Mouse (Mus musculus) bone marrow macrophage, adult 2 months (primary cell): ENCODE data around the gene Zfp398. TPM values are rescaled to one million over a fixed set of nuclear protein-coding genes. Genes with fewer than 3 reads are reported as not detected.

ENCODE experiments used
- H3K27ac ChIP-seq: 2 replicates; pipeline ENCODE4 v1.5.1; 2012; ENCODE audit warnings: low read depth, low read length; ENCODE audit not compliant: insufficient read depth
- H3K4me1 ChIP-seq: 2 replicates; pipeline ENCODE4 v1.6.1; 2012; ENCODE audit warnings: low read length; ENCODE audit not compliant: control insufficient read depth, insufficient read depth
- H3K4me3 ChIP-seq: 2 replicates; pipeline ENCODE4 v1.5.1; 2012; ENCODE audit warnings: mild to moderate bottlenecking, low read length, moderate library complexity; ENCODE audit not compliant: insufficient read depth
- CTCF ChIP-seq: IDR thresholded peaks from 2 replicates; pipeline ENCODE4 v1.5.1; 2012; ENCODE audit warnings: low read depth, mild to moderate bottlenecking, low read length, moderate library complexity
- POLR2A ChIP-seq: IDR thresholded peaks from 2 replicates; pipeline ENCODE4 v1.6.1; 2012; ENCODE audit warnings: mild to moderate bottlenecking, low read depth, low read length, borderline replicate concordance
- polyA plus RNA-seq: library from polyadenylated mRNA; stranded (reverse); fragments of >200 nt; gene quantifications from 2 replicates; pipeline ENCODE4 v1.2.4, GENCODE M21; 2012; ENCODE audit not compliant: missing spikeins, insufficient read depth, insufficient read length

The Zfp398 gene
- polyA plus RNA-seq, 1 experiment: 6.4 TPM

DNA sequence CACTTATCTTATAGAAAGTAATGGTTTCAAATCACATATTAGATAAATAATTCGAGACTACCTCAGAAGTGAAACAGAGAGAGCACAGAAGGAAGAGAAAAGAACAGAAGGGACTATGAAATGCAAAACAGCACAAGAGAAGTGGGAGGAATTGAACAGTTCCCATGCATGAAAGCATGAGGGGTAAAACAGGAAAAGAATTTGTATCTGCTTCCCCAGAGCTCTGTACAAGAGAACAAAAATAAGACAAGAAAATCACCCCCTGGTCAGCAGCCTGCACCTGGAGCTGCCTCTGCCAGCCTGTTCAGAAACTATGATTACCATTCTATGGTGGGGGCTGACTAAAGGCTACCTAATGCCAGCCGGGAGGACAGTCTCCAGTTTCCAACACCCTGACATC, 28.0 kb upstream of the Zfp398 start:
- H3K4me3 ChIP-seq: no peak overlapping the region
- no peak overlapping the region for H3K27ac ChIP-seq
- peaks cover 60% of the 10 kb centered on the region for H3K4me1 ChIP-seq
- no peak for TF ChIP-seq POLR2A
- TF ChIP-seq CTCF: no peak

DNA sequence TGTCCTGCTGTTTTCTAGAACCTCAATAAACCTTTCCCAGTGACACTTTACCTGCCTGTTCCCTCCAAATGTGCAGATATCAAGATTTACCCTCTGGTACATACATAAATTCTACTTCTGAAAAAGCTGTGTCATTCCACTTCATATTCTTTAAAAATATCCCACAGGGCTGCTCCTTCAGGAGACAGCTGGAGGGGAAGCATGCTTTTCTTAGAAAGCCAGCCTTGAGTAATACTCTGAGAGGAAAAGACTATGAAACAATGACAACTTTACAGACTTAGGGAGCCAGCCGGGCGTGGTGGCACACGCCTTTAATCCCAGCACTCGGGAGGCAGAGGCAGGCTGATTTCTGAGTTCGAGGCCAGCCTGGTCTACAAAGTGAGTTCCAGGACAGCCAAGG, 26.9 kb upstream of the Zfp398 start:
- TF ChIP-seq POLR2A (no peak), CTCF (no peak)
- no peak overlapping the region for H3K27ac ChIP-seq
- H3K4me3 ChIP-seq: no peak overlapping the region
- H3K4me1 ChIP-seq: peaks cover 56% of the 10 kb centered on the region

DNA sequence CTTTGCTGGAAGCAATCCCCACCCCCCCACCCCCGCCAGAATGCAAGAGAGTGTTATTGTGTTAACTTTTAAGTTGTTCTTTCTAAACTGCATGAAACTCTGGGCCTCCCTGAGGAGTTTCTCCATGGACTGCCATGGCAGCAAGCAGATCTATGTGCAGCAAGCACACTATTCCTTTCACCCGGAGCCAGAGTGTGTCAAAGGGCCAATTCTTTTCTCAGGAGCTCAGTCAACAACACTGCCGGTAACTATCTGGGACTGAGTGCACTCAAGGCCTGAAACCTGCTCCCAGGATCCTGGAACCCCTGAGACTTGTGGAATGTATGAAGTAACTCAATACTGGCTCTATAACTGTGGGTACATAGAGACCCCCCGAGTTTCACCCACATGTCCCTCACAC, 26.4 kb upstream of the Zfp398 start:
- TF ChIP-seq CTCF (no peak), POLR2A (no peak)
- Histone ChIP-seq H3K27ac (no peak overlapping the region), H3K4me1 (peaks cover 51% of the 10 kb centered on the region), H3K4me3 (no peak overlapping the region)

- Histone ChIP-seq H3K4me1 (peaks cover 45% of the 10 kb centered on the region), H3K27ac (no peak overlapping the region), H3K4me3 (no peak overlapping the region)
- TF ChIP-seq CTCF: no peak
- TF ChIP-seq POLR2A: no peak
These were observed 25.3 kb upstream of the Zfp398 start for GRCm38 (mm10) chr6:47810181-47810580.

- Histone ChIP-seq H3K27ac (no peak overlapping the region), H3K4me3 (peak overlapping the region; percentile 86), H3K4me1 (peaks cover 37% of the 10 kb centered on the region)
- TF ChIP-seq CTCF: no peak
These were observed 24.1 kb upstream of the Zfp398 start for GRCm38 (mm10) chr6:47811324-47811723.

- TF ChIP-seq POLR2A (no peak), CTCF (no peak)
- peak overlapping the region; percentile 86 for H3K4me3 ChIP-seq
- H3K27ac ChIP-seq: peak overlapping the region; percentile 50
- peaks cover 37% of the 10 kb centered on the region for H3K4me1 ChIP-seq
These were observed 23.1 kb upstream of the Zfp398 start for GRCm38 (mm10) chr6:47812271-47812915.

- TF ChIP-seq CTCF (no peak), POLR2A (no peak)
These were observed 22.1 kb upstream of the Zfp398 start, which contains the start of gene Pdia4 for GRCm38 (mm10) chr6:47813257-47813878. Pdia4 (minus strand) TSS chr6:47813430.

GRCm38 (mm10) chr6:47816151-47816550, 19.3 kb upstream of the Zfp398 start:
- Histone ChIP-seq H3K27ac (no peak overlapping the region), H3K4me1 (peaks cover 18% of the 10 kb centered on the region), H3K4me3 (no peak overlapping the region)
- no peak for TF ChIP-seq CTCF

More at GRCm38 (mm10) chr6:47813257-47813878, 22.1 kb upstream of the Zfp398 start, which contains the start of gene Pdia4:
- Histone ChIP-seq H3K4me3 (peak within 1 kb of the TSS; percentile 86), H3K4me1 (peaks cover 28% of the 10 kb centered on the region), H3K27ac (peak within 1 kb of the TSS; percentile 52)

- no peak overlapping the region for H3K4me3 ChIP-seq
- H3K27ac ChIP-seq: no peak overlapping the region
- no peak for TF ChIP-seq CTCF
- no peak for TF ChIP-seq POLR2A
- peaks cover 12% of the 10 kb centered on the region for H3K4me1 ChIP-seq
These were observed 16.7 kb upstream of the Zfp398 start for GRCm38 (mm10) chr6:47818721-47819120.

- no peak for TF ChIP-seq POLR2A
- no peak for TF ChIP-seq CTCF
- H3K4me1 ChIP-seq: peaks cover 12% of the 10 kb centered on the region
- H3K4me3 ChIP-seq: no peak overlapping the region
- H3K27ac ChIP-seq: no peak overlapping the region
These were observed 15.7 kb upstream of the Zfp398 start for GRCm38 (mm10) chr6:47819626-47820325.
